Mouse (Mus musculus) adrenal gland, adult 8-10 months (tissue): ENCODE measurements around the gene Ifnlr1. TPM values are rescaled to one million over a fixed set of nuclear protein-coding genes. Genes with fewer than 3 reads are reported as not detected.

Source experiments
- DNase-seq: peaks from one replicate; pipeline ENCODE4 v3.0.0; 2022
- total RNA-seq, 4 experiments: library from RNA; stranded (reverse); gene quantifications; 2 replicates each; pipeline ENCODE4 v1.2.4; 2022

The Ifnlr1 gene
- total RNA-seq, 4 experiments from 2014 or later: 0.17 to 0.22 (median 0.18) TPM; not detected in 1

- DNase-seq: no peak
Observed at GRCm38 (mm10) chr4:135744726-135745448, 58.8 kb downstream of the Ifnlr1 start.

GRCm38 (mm10) chr4:135745613-135746012 lies 59.5 kb downstream of the Ifnlr1 start:
- no peak for DNase-seq

- no peak for DNase-seq
Observed at GRCm38 (mm10) chr4:135750896-135751295, 64.8 kb downstream of the Ifnlr1 start.

- DNase-seq: no peak
Observed at GRCm38 (mm10) chr4:135752106-135752778, 66.2 kb downstream of the Ifnlr1 start.

GRCm38 (mm10) chr4:135752779-135753164 lies 66.7 kb downstream of the Ifnlr1 start:
- no peak for DNase-seq

Other genes starting within 250 kb of the Ifnlr1 start
- 1 to 10 TPM in 2 of 4 experiments, under 1 TPM in 2; 0.84 to 1.8 (median 1.1) TPM for gene Stpg1, start 191.5 kb upstream of the Ifnlr1 start, total RNA-seq
- 10 to 100 TPM; 22.1 to 31.0 (median 26.2) TPM for gene Nipal3, start 191.2 kb upstream of the Ifnlr1 start, total RNA-seq
- gene Grhl3, start 112.7 kb upstream of the Ifnlr1 start, total RNA-seq: under 1 TPM in 2 of 4 experiments, not detected in 2; 0.15 to 0.24 TPM
- gene Il22ra1, start 41.9 kb downstream of the Ifnlr1 start, total RNA-seq: 1 to 10 TPM in 2 of 4 experiments, under 1 TPM in 1, not detected in 1; 0.35 to 2.5 (median 1.1) TPM
- under 1 TPM; 0.12 to 0.52 (median 0.22) TPM for gene Myom3, start 73.4 kb downstream of the Ifnlr1 start, total RNA-seq
- gene Srsf10, start 169.5 kb downstream of the Ifnlr1 start, total RNA-seq: 100 to 1,000 TPM in 2 of 4 experiments, 10 to 100 TPM in 2; 93.3 to 127 (median 104) TPM
- gene Pnrc2, start 187.6 kb downstream of the Ifnlr1 start, total RNA-seq: 100 to 1,000 TPM; 106 to 163 (median 148) TPM
- 1 to 10 TPM; 2.2 to 3.6 (median 2.8) TPM for gene Cnr2, start 209.1 kb downstream of the Ifnlr1 start, total RNA-seq
- gene Fuca1, start 234.4 kb downstream of the Ifnlr1 start, total RNA-seq: 100 to 1,000 TPM in 3 of 4 experiments, 10 to 100 TPM in 1; 83.5 to 119 (median 106) TPM